11 mouse cellular contexts compared by ENCODE assay signal in the genomic region with DNA sequence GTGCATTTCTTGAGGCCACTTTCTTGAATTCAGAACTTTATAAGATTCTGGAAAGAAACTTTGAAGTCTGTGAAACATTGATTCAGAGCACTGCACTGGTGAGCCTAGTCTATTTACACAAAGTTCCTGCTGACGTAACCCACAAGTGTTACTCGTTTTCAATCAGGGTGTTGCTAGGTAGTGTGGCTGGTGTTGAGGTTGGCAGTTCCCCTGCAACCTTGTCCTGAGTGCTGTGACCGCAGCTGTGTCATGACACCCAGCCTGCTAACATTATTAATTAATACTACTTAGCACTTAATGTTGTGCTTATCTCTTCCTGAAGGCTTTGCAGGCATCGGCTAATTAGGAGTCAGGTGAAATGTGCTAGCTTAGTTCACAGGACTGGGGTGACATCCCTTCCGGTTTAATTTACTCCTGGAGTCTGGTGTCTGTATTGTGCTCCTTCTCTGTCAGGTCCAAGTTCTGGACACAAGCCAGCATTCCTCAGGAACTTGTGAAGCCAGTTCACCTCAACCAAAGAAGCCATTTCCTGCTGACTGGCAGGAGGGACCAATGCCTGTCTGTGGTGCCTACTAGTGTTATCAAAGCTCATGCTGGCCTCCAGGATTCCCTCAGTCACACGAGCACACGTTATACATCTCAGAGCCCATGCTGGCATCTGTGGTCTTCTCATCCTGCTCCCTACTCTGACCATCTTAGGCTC. TPM values are rescaled to one million over a fixed set of nuclear protein-coding genes. Genes with fewer than 3 reads are reported as not detected.
DNase-seq lines count a peak whose midpoint lies in the region; ATAC-seq lines count a peak whose summit lies in the region.
"Had no signal": no experiment of that assay in that cellular context is flagged by ENCODE, and none has a peak within 500 bp of the region (broad histone marks: within the 10 kb centered on the region; RNA-seq: fewer than 3 reads in every experiment).

No protein-coding gene starts in this region.

- H3K9ac ChIP-seq in lung, embryonic 15.5 days, result no peak overlapping the region
- H3K9ac ChIP-seq in embryonic facial prominence, embryonic 13.5 days, result no peak overlapping the region
- H3K9ac ChIP-seq: limb, embryonic 15.5 days had no signal

- H3K27me3 ChIP-seq in lung, embryonic 15.5 days, result no peaks in the 10 kb centered on the region
- H3K27me3 ChIP-seq in embryonic facial prominence, embryonic 13.5 days, result no peaks in the 10 kb centered on the region
- H3K27me3 ChIP-seq: limb, embryonic 15.5 days had no signal

- no peak overlapping the region for H3K4me3 ChIP-seq in lung, embryonic 15.5 days
- no peak overlapping the region for H3K4me3 ChIP-seq in embryonic facial prominence, embryonic 13.5 days
- H3K4me3 ChIP-seq: limb, embryonic 15.5 days had no signal

- DNase-seq in embryo, embryonic 11 days, result peak; percentile 21
- DNase-seq in embryo, embryonic 10 days (ENCODE audit: low spot score), result no peak
- DNase-seq in lung, postnatal 4 days, result no peak
- DNase-seq in lung, postnatal 25 days (ENCODE audit: low spot score), result peak; percentile 11
- DNase-seq in layer of hippocampus, adult 8-10 months (ENCODE audit: low spot score in 2 of 2), result no peak
- no peak for DNase-seq in ovary, postnatal 10 days (ENCODE audit: low spot score)

- 26% methylated on average over 7 of the region's 7 CpGs for WGBS in lung, embryonic 15.5 days
- 69% methylated on average over 7 of the region's 7 CpGs for WGBS in embryonic facial prominence, embryonic 13.5 days

- H3K27ac ChIP-seq in lung, embryonic 15.5 days, result peak overlapping the region; percentile 78
- peak overlapping the region; percentile 39; the same call in 1 of the 2 replicates for H3K27ac ChIP-seq in embryonic facial prominence, embryonic 13.5 days

- H3K9me3 ChIP-seq in lung, embryonic 15.5 days, result no peaks in the 10 kb centered on the region
- H3K9me3 ChIP-seq in embryonic facial prominence, embryonic 13.5 days, result no peaks in the 10 kb centered on the region
- H3K9me3 ChIP-seq: limb, embryonic 15.5 days had no signal

- H3K4me1 ChIP-seq in lung, embryonic 15.5 days, result 0 out of 2 replicates have a peak, but pooled peaks cover 10% of the 10 kb centered on the region
- H3K4me1 ChIP-seq in embryonic facial prominence, embryonic 13.5 days, result peaks cover 14% of the 10 kb centered on the region

- no peak overlapping the region for H3K4me2 ChIP-seq in lung, embryonic 15.5 days
- H3K4me2 ChIP-seq in embryonic facial prominence, embryonic 13.5 days, result no peak overlapping the region
- H3K4me2 ChIP-seq: limb, embryonic 15.5 days had no signal

- peak; percentile 21; the same call in 1 of the 2 replicates for ATAC-seq in lung, embryonic 15.5 days (ENCODE audit: borderline replicate concordance, extremely low read depth, low FRiP score, low TSS enrichment)
- ATAC-seq in embryonic facial prominence, embryonic 13.5 days (ENCODE audit: insufficient number of reproducible peaks, insufficient read depth, low FRiP score, low TSS enrichment, low read depth), result 0 out of 2 replicates have a peak, but pooled peaks have one; percentile 34
- ATAC-seq: CD4-positive, CD25-positive, alpha-beta regulatory T cell, adult 4 months had no signal

- no peaks in the 10 kb centered on the region for H3K36me3 ChIP-seq in lung, embryonic 15.5 days
- no peaks in the 10 kb centered on the region for H3K36me3 ChIP-seq in embryonic facial prominence, embryonic 13.5 days
- H3K36me3 ChIP-seq: limb, embryonic 15.5 days had no signal

RNA-seq across cellular contexts. Expression of gene Slc7a14, which starts 50.5 kb away (rescaled TPM):
- 0.11 and 0.27 TPM in 2 replicates for polyA plus RNA-seq in lung, embryonic 15.5 days (2015; fragmentation: Nextera tagmentation; extraction: Ambion mirVana)
- polyA plus RNA-seq in embryonic facial prominence, embryonic 13.5 days (2015; fragmentation: Nextera tagmentation; extraction: Ambion mirVana), result 0.07 and 0.21 TPM in 2 replicates
- 10 to 100 TPM; 76.7 to 94.1 (median 87.1) TPM for total RNA-seq in layer of hippocampus, adult 8-10 months (2022)
- polyA plus RNA-seq: CD4-positive, CD25-positive, alpha-beta regulatory T cell, adult 4 months; spleen, adult 2 months had no signal

Comparison
In these comparisons a context has a peak if more than half of its experiments do, and no peak if none do; other contexts are left out.
1. DNase-seq: peak in embryo, embryonic 11 days (single experiment) and lung, postnatal 25 days (single experiment); none in embryo, embryonic 10 days (single experiment), lung, postnatal 4 days (0 of 2), layer of hippocampus, adult 8-10 months (0 of 2) and ovary, postnatal 10 days (single experiment).